Mouse (Mus musculus): ENCODE data around the gene Sec13.

Gene Sec13

DNA sequence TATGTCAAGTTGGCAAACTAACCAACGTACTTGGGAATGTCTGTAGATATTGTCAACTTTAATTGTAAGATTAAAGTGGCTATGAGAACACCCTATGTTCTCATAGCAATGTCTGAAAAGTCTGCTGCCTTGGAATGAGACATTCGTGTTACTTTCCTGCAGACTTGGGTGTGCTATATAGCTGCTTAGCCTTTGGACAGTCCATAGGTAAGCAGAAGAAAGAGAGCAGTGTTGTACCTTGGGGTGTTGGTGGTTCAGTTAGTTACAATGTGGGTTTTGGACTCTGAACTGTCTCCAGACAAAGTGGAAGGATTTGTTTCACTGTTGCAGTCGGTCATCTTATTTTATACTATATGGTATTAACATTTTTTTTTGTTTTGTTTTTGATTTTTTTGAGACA is 27.8 kb downstream of the Sec13 start:
- DNase-seq (ENCODE audit: low spot score), result no peak

DNA sequence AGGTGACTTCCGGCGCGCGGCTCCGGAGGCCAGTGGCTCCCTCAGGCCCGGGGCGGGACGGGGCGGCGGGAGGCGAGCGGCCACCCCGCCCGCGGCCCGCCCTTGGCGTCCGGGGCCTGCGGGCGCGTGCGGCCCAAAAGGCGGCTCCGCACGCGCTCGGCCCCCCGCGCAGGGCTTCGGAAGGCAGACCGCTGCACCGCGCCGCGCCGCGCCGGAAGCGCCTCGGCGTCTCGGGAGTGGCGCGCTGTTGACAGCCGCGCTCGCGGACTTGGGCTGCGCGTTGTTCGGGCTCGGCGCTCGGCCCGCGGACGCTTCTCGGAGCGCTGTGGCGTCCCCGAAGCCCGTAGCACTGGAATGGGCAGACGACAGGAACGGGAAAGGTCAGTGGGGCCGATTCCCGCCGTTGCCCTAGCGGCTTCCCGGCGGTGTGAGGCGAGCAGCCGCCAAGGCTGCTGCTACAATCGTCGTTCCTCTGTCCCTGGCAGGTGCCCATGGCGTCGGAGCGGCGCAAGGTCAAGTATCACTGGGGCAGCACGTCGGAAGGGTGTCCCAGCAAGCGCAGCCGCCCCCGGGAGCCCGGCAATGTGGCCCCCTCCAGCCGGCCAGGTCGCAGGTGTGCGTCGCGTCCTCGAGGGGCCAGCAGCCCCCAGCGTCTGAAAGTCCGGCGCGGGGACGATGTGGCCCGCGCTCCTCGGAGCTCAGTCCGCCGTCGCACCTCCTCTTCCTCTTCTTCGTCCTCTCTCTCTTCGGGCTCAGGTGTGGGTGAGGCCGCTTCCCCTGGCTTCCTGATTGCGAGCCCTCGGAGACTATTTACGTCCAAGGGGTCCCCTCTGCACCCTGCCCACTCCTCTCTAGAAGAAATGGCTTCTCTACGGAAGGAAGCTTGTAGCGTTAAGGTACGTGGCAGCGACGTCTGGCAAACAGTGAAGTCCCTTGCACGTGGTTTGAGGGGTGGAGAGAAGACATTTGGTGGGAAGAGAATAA is 43.0 kb downstream of the Sec13 start:
- peak; percentile 68 for DNase-seq (ENCODE audit: low spot score)

DNA sequence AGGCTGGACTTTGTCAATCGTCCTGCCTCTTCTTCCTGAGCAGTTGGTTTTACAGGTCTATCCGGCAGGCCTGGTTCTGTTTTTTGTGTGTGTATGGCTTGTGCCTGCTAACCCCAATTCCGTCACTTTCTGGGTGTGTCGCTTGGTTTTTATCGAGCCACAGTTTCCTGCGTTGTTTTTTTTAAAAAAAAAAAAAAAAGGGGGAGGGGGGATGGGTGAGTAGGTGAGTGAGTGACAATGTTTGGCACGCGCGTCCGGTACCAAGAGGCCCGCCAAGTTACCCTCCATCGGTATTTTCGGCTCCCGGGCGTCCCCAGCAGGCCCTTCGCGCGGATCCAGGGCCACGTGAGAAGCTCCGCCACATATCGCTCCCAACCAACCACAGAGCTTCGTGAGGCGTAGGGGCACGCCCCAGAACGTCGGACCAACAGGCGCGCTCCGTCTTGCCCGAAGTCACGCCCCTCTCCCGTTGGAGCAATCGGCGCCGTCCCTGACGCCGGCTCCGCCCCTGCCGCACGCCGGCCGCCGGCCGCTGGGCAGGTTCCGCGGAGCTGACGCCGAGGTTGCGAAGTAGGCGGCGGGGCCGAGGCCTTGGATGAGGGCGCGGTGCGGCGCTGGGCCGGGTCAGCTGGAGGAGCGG is 43.8 kb downstream of the Sec13 start, which contains the start of gene Tatdn2:
Tatdn2 (plus strand) TSS at position 469 of the 640 bp plus-strand sequence.
- peak; percentile 94 for DNase-seq (ENCODE audit: low spot score)

GRCm38 (mm10) chr6:113695766-113696355 is 44.7 kb downstream of the Sec13 start:
- DNase-seq (ENCODE audit: low spot score), result no peak

DNA sequence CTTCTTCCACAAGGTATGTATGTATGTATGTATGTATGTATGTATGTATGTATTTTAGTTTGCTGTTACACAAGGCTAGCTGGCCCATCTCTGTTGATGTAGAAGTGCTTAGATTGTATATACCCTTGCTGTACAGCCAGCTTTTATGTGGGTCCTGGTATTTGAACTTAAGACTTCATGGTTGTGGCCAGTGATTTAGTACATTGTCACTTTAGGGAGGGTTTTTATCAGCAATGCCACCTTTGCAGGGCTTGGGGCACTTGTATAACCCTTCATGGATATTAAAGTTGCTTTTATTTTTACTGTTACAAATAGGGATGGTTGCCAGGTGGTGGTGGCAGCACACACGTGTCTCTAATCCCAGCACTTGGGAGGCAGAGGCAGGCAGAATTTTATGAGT is 45.3 kb downstream of the Sec13 start:
- DNase-seq (ENCODE audit: low spot score), result no peak

GRCm38 (mm10) chr6:113693377-113693776 is 47.2 kb downstream of the Sec13 start:
- DNase-seq (ENCODE audit: low spot score), result no peak

- no peak for DNase-seq (ENCODE audit: low spot score)
These were observed 47.8 kb downstream of the Sec13 start for GRCm38 (mm10) chr6:113692661-113693133.

DNA sequence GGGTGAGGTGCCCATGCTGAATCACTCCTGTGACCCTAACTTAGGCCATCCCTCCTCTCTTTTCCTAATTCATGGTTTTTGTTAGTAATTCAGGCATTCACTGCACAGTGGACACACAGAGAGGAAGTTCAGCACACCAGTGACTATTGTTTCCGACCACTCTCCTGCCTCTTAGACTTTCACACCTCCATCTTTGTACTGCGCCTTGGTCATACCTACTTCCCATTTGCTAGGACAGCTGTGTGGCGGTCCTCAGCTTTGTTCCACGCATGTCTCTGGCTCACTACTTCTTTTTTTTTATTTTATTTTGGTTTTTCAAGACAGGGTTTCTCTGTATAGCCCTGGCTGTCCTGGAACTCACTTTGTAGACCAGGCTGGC is 49.5 kb downstream of the Sec13 start:
- no peak for DNase-seq (ENCODE audit: low spot score)

DNA sequence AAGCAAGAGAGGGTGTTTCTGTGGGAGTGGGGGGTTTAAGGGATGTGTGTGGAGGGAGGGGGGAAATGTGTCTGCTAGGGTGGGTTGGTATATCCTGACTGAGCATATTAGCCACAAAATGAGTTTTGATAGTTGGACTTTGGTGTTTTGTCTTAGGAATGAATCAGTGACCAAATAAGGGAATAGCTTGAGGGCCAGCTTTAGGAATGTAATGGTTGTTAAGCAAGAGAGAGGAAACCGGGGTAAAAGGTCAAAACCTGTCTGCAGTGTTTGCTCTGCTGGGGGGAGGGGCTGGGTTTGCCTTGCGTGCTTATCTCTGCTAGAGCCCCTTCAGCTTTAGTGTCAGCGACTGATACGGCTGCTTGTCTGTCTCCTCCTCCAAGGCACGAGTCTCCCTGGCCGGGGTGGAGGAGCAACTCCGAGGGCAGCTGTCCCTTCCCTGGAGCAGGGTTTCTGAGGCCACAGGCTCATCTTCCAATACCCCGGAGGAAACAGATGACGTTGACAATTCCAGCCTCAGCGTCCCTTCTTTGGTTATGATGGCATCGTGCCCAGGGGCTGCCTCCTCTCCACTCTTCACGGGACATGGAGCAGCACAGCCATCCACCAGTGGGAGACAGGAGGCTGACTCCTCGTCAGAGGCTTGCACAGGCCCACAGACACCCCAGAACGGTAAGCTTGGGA is 50.0 kb downstream of the Sec13 start:
- peak; percentile 76 for DNase-seq (ENCODE audit: low spot score)

DNA sequence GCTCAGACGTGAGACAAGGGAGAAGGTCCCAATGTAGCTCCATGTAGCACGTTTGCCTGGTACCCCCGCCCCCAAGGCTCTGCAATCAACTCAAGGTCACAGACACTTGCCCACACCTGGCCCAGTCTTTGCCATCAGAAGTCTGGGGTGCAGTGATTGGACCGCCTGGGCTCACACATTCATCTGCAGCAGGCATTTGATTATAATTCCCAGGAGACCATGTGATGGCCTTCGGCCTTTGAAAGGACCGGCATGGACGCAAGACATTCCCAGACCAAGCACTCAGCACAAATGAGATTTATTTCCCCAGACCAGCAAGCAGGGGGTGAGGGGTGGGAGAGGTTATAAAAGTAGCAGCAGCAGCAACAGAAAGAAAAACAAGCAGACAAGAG is 50.5 kb downstream of the Sec13 start:
- DNase-seq (ENCODE audit: low spot score), result no peak

DNA sequence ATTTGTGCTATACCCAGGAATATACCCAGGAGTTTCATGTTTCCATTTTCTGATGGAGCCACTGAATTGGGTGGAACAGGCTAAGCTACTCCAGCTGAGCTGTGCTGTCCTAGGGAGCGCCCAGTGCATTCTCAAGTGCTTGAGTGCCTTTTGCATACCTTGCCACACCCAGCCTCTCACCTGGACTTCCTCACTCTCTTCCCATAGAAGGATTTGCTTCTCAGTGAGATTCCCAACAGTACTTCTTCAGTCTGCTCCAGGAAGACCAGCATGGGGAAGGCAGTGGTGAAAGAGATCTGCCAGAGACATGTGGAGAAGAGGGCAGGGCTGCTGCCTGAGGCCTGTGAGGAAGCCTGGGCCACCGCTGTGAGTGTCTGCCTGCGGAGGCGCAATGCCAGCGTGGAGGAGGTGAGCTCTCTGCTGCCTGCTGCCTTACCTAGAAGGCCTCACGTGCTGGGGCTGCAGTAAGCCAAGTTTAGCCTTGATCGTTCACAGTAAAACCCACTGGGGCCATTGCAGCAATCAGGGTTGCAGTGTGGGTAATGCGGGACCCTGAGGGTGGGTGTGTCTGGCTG is 53.9 kb downstream of the Sec13 start:
- DNase-seq (ENCODE audit: low spot score), result no peak

DNA sequence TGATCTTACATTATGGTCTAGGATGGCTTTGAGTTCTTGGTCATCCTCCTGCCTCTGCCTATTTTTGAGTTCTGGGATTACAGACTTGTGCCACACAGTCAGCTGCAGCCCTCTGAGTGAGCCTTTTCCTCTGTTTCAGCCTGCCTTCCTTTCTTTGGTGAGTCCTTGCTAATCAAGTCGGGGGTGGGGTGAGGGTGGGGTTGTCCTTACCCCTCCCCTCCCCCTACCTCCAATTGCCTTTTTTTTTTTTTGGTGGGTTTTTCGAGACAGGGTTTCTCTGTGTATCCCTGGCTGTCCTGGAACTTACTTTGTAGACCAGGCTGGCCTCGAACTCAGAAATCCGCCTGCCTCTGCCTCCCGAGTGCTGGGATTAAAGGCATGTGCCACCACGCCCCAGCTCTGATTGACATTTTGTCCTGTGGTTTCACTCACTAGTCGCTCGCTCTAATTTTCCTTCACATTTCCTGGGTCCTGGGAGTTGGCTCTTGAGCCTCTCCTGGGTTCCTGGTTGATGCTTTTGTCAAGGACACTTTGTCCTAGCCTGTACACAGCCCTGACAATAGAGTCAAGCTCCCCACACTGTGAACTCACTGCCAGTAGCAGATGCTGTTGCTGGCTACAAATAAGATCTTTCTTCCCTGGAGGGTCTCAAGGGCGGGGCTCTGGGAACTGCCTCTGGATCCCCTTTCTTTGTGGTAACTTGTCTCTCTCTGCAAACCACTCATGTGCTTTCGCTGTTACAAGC is 57.3 kb downstream of the Sec13 start:
- no peak for DNase-seq (ENCODE audit: low spot score)

DNA sequence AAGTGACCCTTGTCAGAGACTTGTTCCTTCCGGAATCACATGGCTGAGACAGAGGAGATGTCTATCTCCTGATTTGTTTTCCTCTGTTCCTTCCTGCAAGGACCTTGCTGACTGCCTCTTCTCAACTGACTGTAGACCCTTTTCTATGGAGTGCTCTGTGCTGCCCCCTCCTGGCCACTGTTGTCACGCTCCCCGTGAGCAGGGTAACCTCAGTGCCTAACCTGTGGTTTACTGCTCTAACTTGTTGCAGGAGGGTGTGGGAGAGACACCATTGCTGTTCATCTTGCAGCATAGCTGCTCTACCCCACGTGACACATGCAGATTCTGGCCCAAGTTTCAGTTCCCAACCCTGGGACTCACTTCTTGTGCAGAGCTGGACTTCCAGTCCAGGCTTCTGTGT is 59.3 kb downstream of the Sec13 start:
- DNase-seq (ENCODE audit: low spot score), result peak; percentile 95

DNA sequence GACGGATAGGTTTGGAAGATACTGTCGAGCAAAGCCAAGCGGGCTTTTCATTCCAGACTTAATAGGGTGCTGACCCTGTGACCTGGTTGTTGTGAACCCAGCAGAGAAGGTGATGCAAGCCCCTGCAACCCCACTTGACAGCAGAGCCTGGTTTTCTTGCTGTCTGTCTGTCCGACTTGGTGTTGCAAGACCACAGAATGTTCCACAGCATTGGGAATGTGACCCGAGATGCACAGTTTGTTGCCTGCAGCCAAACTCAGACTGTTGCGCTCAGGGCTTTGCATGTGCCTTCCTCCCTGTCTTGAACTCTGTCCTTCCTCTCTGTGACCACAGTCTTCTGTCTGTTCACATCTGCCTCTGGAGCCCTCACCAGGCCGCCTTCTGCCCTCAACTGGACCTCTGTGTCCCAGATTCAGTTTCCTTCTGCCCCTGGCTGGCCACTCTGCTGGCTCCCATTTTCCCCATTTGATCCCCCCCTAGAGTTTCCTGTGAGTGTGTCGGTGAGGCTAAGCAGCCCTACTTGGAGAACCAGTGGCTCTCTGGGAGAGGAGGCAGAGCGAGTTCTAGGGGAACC is 60.5 kb downstream of the Sec13 start:
- DNase-seq (ENCODE audit: low spot score), result no peak

DNA sequence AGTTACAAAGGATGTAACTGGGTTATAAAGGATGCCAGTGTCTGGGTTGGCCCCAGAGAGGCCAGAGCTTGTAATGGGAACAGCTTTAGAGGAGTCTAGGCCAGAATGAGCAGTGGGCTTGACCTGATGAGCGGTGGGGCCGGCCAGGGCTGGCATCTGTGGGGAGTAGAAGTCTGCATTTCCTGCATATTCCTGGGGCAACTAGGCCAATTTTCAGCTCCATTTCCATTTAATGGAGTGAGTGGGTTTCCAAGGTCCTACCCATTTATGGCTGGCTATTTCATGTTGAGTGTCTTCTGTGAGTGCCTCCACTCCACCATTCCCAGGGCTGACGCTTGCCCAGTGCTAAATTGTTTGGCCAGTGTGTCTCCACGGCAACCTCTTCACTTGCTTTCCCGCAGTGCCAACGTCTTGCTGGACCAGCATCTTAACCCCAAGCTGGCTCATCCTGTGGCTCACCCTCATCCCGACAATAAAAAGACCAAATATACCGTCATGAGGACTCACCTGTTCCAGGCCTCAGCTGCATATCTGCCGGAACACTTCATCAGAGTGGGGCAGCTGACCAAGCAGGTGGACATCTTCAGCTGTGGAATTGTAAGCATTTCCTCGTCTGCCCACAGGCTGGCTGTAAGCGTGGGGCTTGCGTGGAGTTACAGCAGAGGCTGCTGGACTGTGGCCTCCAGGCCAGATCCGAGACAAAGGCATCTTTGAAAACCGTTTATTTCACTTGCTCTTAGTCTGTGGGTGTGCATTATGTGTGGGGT is 62.1 kb downstream of the Sec13 start:
- DNase-seq (ENCODE audit: low spot score), result no peak

All from testis, postnatal 10 days (tissue).